Mouse (Mus musculus) stomach, postnatal 0 days (tissue): ENCODE measurements at regions not wholly inside any gene's neighbourhood (a gene's known extent, or its start where the extent isn't known, plus 50 kb on each side); places are given as distances from the start of the nearest gene placed in this dataset.

ENCODE experiments used
- ATAC-seq: fragments of 200-750 bp; cut with Nextera tagmentation; 2 replicates; pipeline ENCODE4 v1.8.0; 2017; ENCODE audit not compliant: low FRiP score, low TSS enrichment
- DNase-seq: peaks from one replicate; pipeline ENCODE4 v3.0.0-alpha.2; 2016; ENCODE audit warnings: low spot score
- H3K27ac ChIP-seq: fragments of 300-500 bp; sonication (generic); replicated peaks from 2 replicates; pipeline ENCODE4 v1.5.1; 2014; ENCODE audit warnings: mild to moderate bottlenecking, control low read depth
- H3K27me3 ChIP-seq: fragments of 300-500 bp; sonication (generic); 2 replicates; pipeline ENCODE4 v1.6.1; 2014; ENCODE audit warnings: low read length; ENCODE audit not compliant: control insufficient read depth, insufficient read depth
- H3K36me3 ChIP-seq: fragments of 300-500 bp; sonication (generic); 2 replicates; pipeline ENCODE4 v1.6.1; 2014; ENCODE audit warnings: low read length, mixed read lengths; ENCODE audit not compliant: control insufficient read depth, insufficient read depth
- H3K4me1 ChIP-seq: fragments of 300-500 bp; sonication (generic); replicated peaks from 2 replicates; pipeline ENCODE4 v1.6.1; 2014; ENCODE audit warnings: antibody characterized with exemption; ENCODE audit not compliant: control insufficient read depth, insufficient read depth
- H3K4me2 ChIP-seq: fragments of 300-500 bp; sonication (generic); replicated peaks from 2 replicates; pipeline ENCODE4 v1.6.1; 2014; ENCODE audit warnings: low read depth, mild to moderate bottlenecking, control low read depth, moderate library complexity
- H3K4me3 ChIP-seq: fragments of 300-500 bp; sonication (generic); 2 replicates; pipeline ENCODE4 v1.5.1; 2014; ENCODE audit warnings: low read depth, low read length, control low read depth
- H3K9ac ChIP-seq: fragments of 300-500 bp; sonication (generic); 2 replicates; pipeline ENCODE4 v1.6.1; 2014; ENCODE audit warnings: mild to moderate bottlenecking, low read length, control low read depth, mixed read lengths
- H3K9me3 ChIP-seq: fragments of 300-500 bp; sonication (generic); 2 replicates; pipeline ENCODE4 v1.6.1; 2016; ENCODE audit warnings: low read length; ENCODE audit not compliant: control insufficient read depth
- CTCF ChIP-seq: IDR thresholded peaks from 2 replicates; pipeline ENCODE4 v1.5.1; 2016; ENCODE audit warnings: antibody characterized with exemption, low read depth, mild to moderate bottlenecking, moderate library complexity
- EP300 ChIP-seq: optimal IDR thresholded peaks from 2 replicates; pipeline ENCODE3; 2016; ENCODE audit warnings: antibody characterized with exemption
- WGBS: fragments of 180-500 bp; shearing (Covaris S2); extraction: QIAGEN DNeasy Blood & Tissue Kit; methylation state at CpG from one replicate; pipeline ENCODE4 v1.1.7; 2014; 5-methylcytosine and 5-hydroxymethylcytosine counted together

DNA sequence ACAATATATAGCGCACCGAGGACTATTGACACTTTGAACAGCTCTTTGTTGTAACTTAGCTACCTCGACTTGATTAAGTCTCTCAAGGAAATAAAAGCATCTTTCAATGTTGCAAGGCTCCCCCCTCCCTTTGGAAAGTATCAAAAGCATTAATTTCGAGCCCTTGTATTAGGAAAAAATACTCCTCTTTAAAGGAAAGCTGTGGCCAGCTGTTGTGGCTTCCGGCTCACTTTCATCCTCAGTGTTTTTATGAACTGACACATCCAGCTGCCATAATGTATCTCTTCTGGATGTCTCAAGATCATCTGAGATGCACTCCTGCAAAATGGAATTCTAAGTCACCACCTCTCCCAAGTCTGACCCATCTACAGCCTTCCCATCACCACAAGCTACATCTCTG, 199.6 kb upstream of the Nabp1 start:
- H3K27me3 ChIP-seq, result no peaks in the 10 kb centered on the region
- H3K4me3 ChIP-seq, result no peak overlapping the region
- H3K36me3 ChIP-seq, result no peaks in the 10 kb centered on the region
- 40% methylated on average over 5 of the region's 5 CpGs for WGBS
- DNase-seq (no peak), ATAC-seq (no peak)
- H3K9ac ChIP-seq, result no peak overlapping the region
- H3K9me3 ChIP-seq, result no peaks in the 10 kb centered on the region
- no peaks in the 10 kb centered on the region for H3K4me1 ChIP-seq
- no peak overlapping the region for H3K4me2 ChIP-seq
- H3K27ac ChIP-seq, result no peak overlapping the region
- TF ChIP-seq EP300 (no peak), CTCF (no peak)

DNA sequence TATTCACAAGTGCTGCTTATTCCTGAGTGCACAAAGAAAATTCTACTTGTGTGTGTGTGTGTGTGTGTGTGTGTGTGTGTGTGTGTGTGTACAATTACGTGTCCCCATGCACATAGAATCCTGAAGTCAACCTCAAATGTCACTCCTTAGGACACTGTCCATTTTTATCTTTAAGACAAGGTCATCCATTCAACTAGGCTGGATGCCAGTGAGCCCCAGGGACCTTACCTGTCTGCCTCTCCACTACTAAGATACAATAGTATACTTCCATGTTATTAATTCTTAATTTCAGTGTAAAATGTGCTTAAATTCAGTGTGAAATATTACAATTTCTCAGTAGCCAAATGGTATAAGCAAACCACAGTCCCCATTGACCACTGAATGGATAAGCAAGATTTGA, 193.5 kb upstream of the Nabp1 start:
- ATAC-seq (no peak), DNase-seq (no peak)
- H3K4me2 ChIP-seq, result no peak overlapping the region
- H3K27me3 ChIP-seq, result no peaks in the 10 kb centered on the region
- no peak overlapping the region for H3K9ac ChIP-seq
- no peaks in the 10 kb centered on the region for H3K4me1 ChIP-seq
- no peaks in the 10 kb centered on the region for H3K9me3 ChIP-seq
- H3K4me3 ChIP-seq, result no peak overlapping the region
- TF ChIP-seq CTCF, result no peak
- no peak for TF ChIP-seq EP300
- H3K36me3 ChIP-seq, result no peaks in the 10 kb centered on the region
- WGBS, result 67% methylated on average over 1 of the region's 1 CpGs
- H3K27ac ChIP-seq, result no peak overlapping the region

DNA sequence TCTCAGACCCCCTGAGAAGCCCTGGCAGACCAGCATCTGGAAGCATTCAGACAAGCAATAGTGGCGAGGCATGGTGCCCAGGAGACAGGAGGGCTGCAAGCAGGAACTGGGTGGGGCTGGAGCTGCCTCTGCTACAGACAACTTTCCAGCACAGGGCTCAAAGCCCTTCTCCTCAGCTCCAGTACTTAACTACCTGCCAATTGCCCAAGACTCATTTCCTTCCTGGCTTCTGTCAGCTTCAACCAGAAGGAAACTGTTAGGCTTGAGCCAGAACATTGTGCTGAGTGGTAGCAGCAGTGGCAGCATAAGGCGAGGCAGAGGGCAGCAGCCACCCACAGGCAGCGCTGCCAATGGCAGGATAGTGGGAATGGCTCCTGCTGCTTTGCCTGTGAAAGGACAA, 193.1 kb upstream of the Nabp1 start:
- TF ChIP-seq CTCF, result peak; percentile 72
- no peak for TF ChIP-seq EP300
- ATAC-seq (0 out of 2 replicates have a peak, but pooled peaks have one; percentile 6), DNase-seq (peak; percentile 30)
- Histone ChIP-seq H3K4me1 (no peaks in the 10 kb centered on the region), H3K4me3 (no peak overlapping the region), H3K9ac (no peak overlapping the region), H3K27ac (no peak overlapping the region), H3K36me3 (no peaks in the 10 kb centered on the region), H3K27me3 (no peaks in the 10 kb centered on the region), H3K4me2 (no peak overlapping the region), H3K9me3 (no peaks in the 10 kb centered on the region)
- WGBS, result 44% methylated on average over 3 of the region's 3 CpGs

DNA sequence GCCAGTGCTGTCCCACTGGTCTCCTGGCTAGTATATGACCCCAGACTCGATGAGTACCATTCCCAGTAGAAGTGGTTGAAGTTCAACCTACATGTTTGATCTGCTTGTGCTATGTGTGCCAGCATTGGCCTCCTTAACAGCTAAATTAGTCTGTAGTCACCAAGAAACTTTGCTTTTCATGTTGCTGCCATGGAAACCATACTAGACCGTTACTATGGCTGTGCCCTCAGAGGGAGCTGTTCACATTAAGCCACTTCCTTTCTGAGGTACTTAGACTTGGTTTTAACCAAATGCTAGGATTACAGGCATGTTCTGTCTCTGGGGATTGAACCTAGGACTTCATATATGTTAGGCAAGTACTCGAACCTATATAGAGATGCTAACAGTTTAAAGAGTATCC, 191.8 kb upstream of the Nabp1 start:
- Histone ChIP-seq H3K36me3 (no peaks in the 10 kb centered on the region), H3K9me3 (no peaks in the 10 kb centered on the region), H3K27me3 (no peaks in the 10 kb centered on the region), H3K27ac (no peak overlapping the region), H3K4me3 (no peak overlapping the region), H3K9ac (no peak overlapping the region), H3K4me2 (no peak overlapping the region), H3K4me1 (no peaks in the 10 kb centered on the region)
- DNase-seq, result no peak
- ATAC-seq, result no peak
- 59% methylated on average over 3 of the region's 3 CpGs for WGBS
- no peak for TF ChIP-seq EP300
- no peak for TF ChIP-seq CTCF

DNA sequence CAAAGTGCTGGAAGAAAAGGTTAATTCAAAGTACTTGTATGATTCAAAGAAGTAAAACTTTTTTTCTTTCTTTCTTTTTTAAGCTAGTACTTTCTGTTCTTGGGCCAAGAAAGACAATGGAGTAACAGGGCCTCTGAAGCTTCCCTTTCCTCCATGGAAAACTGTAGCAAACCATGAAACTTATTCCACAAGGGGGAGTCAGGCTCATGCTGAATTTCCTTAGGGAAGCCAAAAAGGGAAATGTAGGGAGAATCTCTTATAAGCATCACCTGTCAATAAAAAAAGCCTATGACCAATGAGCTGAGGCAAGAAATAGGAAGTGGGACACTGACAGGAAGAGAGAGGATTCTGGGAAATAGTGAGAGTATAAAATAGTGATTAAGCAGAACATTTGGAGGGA, 190.7 kb upstream of the Nabp1 start:
- H3K4me1 ChIP-seq, result no peaks in the 10 kb centered on the region
- no peak for DNase-seq
- TF ChIP-seq CTCF (peak; percentile 85), EP300 (no peak)

DNA sequence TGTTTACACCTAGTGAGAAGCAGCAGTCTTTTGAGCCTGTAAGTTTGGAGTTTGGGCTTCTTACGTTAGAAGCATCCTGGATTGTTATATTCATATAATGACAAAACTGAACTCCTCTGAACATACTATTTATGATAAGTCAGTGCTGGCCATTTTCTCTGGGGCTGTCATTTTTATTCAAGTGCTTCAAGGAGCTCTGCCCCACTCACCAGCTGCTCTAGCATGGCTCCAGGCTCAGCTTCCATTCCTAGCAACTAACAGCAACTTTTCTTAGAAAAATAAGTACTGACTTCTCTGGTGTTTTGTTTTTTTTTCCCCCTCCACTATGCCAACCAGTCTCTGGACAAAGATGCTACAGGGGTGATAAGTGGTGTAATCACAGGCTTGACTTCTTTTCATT, 182.3 kb upstream of the Nabp1 start:
- no peak for ATAC-seq
- Histone ChIP-seq H3K4me1 (no peaks in the 10 kb centered on the region), H3K9ac (no peak overlapping the region), H3K4me3 (no peak overlapping the region), H3K27ac (no peak overlapping the region), H3K4me2 (no peak overlapping the region), H3K27me3 (no peaks in the 10 kb centered on the region), H3K9me3 (no peaks in the 10 kb centered on the region), H3K36me3 (no peaks in the 10 kb centered on the region)
- WGBS, result 78% methylated on average over 1 of the region's 1 CpGs
- TF ChIP-seq CTCF, result no peak
- TF ChIP-seq EP300, result no peak
- no peak for DNase-seq

More for the DNA sequence above, 190.7 kb upstream of the Nabp1 start:
- H3K27ac ChIP-seq, result no peak overlapping the region
- no peak overlapping the region for H3K9ac ChIP-seq
- H3K4me2 ChIP-seq, result no peak overlapping the region
- H3K36me3 ChIP-seq, result no peaks in the 10 kb centered on the region
- no peak for ATAC-seq
- H3K4me3 ChIP-seq, result no peak overlapping the region
- no peaks in the 10 kb centered on the region for H3K9me3 ChIP-seq
- H3K27me3 ChIP-seq, result no peaks in the 10 kb centered on the region

DNA sequence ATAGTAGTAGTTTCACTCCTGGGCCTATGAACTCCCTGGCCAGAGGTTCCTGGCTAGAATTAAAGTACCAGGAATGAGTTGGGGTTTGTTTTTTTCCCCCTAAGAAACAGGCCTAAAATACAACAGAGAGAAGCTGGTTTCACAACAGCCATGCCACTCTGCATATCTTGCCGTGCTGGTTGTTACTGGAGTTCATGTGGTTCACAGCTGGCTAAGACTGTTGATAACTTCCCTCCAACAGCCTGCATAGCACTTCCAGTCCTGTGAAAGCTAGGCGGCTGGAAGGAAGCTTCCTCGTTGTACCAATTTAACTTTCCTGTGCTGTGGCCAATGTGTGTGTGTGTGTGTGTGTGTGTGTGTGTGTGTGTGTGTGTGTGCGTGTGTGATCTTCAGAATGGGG, 179.0 kb upstream of the Nabp1 start:
- Histone ChIP-seq H3K27me3 (no peaks in the 10 kb centered on the region), H3K9me3 (no peaks in the 10 kb centered on the region), H3K4me3 (no peak overlapping the region), H3K4me2 (no peak overlapping the region), H3K27ac (no peak overlapping the region), H3K9ac (no peak overlapping the region), H3K36me3 (no peaks in the 10 kb centered on the region), H3K4me1 (no peaks in the 10 kb centered on the region)
- DNase-seq (no peak), ATAC-seq (no peak)
- TF ChIP-seq EP300 (no peak), CTCF (no peak)
- WGBS, result 78% methylated on average over 4 of the region's 4 CpGs
